In the genomic region with DNA sequence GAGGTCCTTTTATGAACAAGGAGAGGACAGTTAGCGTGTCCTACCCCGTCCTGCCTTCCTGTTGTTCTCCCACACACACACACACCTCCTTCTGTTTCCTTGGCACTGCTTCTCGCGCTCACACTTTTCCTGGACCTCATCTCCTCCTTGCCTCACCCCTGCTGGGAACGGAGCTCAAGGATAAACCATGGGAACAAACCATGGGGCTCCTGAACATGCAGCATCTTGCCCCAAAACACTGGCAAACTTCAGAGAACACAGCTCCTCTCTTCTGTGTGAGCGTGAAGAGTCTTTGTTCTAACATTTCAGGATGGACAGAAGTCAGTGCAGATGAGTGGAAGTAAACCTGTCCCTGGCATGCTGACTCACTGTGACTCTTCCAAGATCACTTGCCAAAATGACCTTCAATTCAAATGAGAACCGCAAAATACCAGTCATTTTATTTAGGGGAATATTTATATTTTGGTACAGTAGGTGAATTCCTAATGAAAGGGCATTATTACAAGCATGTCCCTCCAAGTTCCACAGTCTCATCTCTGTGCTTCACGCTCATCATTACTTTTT, we compare ENCODE assay signal across 20 mouse cellular contexts. TPM values are rescaled to one million over a fixed set of nuclear protein-coding genes. Genes with fewer than 3 reads are reported as not detected.
DNase-seq lines count a peak whose midpoint lies in the region; ATAC-seq lines count a peak whose summit lies in the region.
"Had no signal": no experiment of that assay in that cellular context is flagged by ENCODE, and none has a peak within 500 bp of the region (broad histone marks: within the 10 kb centered on the region; RNA-seq: fewer than 3 reads in every experiment).

No protein-coding gene starts in this region.

- peak overlapping the region; percentile 23; the same call in 1 of the 2 replicates for H3K27ac ChIP-seq in heart, embryonic 12.5 days (ENCODE audit: poor library complexity, severe bottlenecking)
- H3K27ac ChIP-seq in liver, embryonic 11.5 days (ENCODE audit: low read depth, low read length) = no peak overlapping the region
- H3K27ac ChIP-seq: hindbrain, embryonic 13.5 days; left cerebral cortex, adult 2 months had no signal

- ATAC-seq in heart, embryonic 12.5 days (ENCODE audit: insufficient number of reproducible peaks, low FRiP score) = no peak
- ATAC-seq in liver, embryonic 11.5 days (replicated peaks; ENCODE audit: low FRiP score) = no peak

- H3K9me3 ChIP-seq in heart, embryonic 12.5 days (replicated peaks) = no peaks in the 10 kb centered on the region
- H3K9me3 ChIP-seq in liver, embryonic 11.5 days (ENCODE audit: control insufficient read depth, low read length) = no peaks in the 10 kb centered on the region
- H3K9me3 ChIP-seq: G1E; hindbrain, embryonic 13.5 days had no signal

- H3K27me3 ChIP-seq in heart, embryonic 12.5 days (replicated peaks) = no peaks in the 10 kb centered on the region
- no peaks in the 10 kb centered on the region for H3K27me3 ChIP-seq in liver, embryonic 11.5 days (replicated peaks; ENCODE audit: control insufficient read depth, insufficient read depth, low read length)
- H3K27me3 ChIP-seq: hindbrain, embryonic 13.5 days had no signal

- H3K36me3 ChIP-seq in heart, embryonic 12.5 days = no peaks in the 10 kb centered on the region
- H3K36me3 ChIP-seq in liver, embryonic 11.5 days (ENCODE audit: control insufficient read depth, insufficient read depth, low read length) = no peaks in the 10 kb centered on the region
- H3K36me3 ChIP-seq: G1E; hindbrain, embryonic 13.5 days had no signal

- DNase-seq in adrenal gland, adult 2 months = peak; percentile 29
- DNase-seq in adrenal gland, postnatal 14 days = no peak
- DNase-seq in heart, postnatal 14 days = no peak
- DNase-seq in cerebellum, adult 9-11 months = peak; percentile 25
- no peak for DNase-seq in frontal cortex, postnatal 25 days (ENCODE audit: low spot score in 2 of 2)
- DNase-seq in thymus, postnatal 25 days = no peak
- DNase-seq in liver, embryonic 11.5 days (ENCODE audit: low spot score) = no peak
- DNase-seq: embryo, embryonic 11 days; gastrocnemius, postnatal 10 days; kidney, adult 9 months; kidney, postnatal 36 days; left cerebral cortex, postnatal 4 days; lung, adult 18-20 months; lung, postnatal 14 days; thymus, postnatal 14 days had no signal

- 75% methylated on average over 8 of the region's 8 CpGs for WGBS in heart, embryonic 12.5 days
- 76% methylated on average over 8 of the region's 8 CpGs for WGBS in liver, embryonic 11.5 days

- no peak overlapping the region for H3K4me3 ChIP-seq in heart, embryonic 12.5 days
- H3K4me3 ChIP-seq in liver, embryonic 11.5 days (ENCODE audit: low read depth, low read length) = no peak overlapping the region
- H3K4me3 ChIP-seq: hindbrain, embryonic 13.5 days; left cerebral cortex, adult 2 months; megakaryocyte, embryonic 14.5 days had no signal

- intact Hi-C loops in heart, postnatal 14 days (cut with DNase I) = no loop called here

- H3K4me2 ChIP-seq in heart, embryonic 12.5 days = no peak overlapping the region
- no peak overlapping the region for H3K4me2 ChIP-seq in liver, embryonic 11.5 days
- H3K4me2 ChIP-seq: hindbrain, embryonic 13.5 days had no signal

- no peak overlapping the region for H3K9ac ChIP-seq in heart, embryonic 12.5 days
- no peak overlapping the region for H3K9ac ChIP-seq in liver, embryonic 11.5 days (ENCODE audit: low read depth, low read length)
- H3K9ac ChIP-seq: hindbrain, embryonic 13.5 days had no signal

- peaks cover 34% of the 10 kb centered on the region for H3K4me1 ChIP-seq in heart, embryonic 12.5 days (replicated peaks)
- peaks cover 5% of the 10 kb centered on the region; the same call in 1 of the 2 replicates for H3K4me1 ChIP-seq in liver, embryonic 11.5 days (replicated peaks; ENCODE audit: control insufficient read depth, insufficient read depth, low read length)
- H3K4me1 ChIP-seq: hindbrain, embryonic 13.5 days had no signal

RNA-seq across cellular contexts. Expression of a gene that starts 38.8 kb away (rescaled TPM):
- 1 to 10 TPM; 4.6 TPM for total RNA-seq in adrenal gland, adult 2 months (2021)
- polyA plus RNA-seq in adrenal gland, adult 2 months (2012; rRNA removed) = 1.8 and 2.9 TPM in 2 replicates
- total RNA-seq in adrenal gland, postnatal 14 days (2021) = 10.3 and 12.3 TPM in 2 replicates
- 0.12 and 0.36 TPM in 2 replicates for polyA plus RNA-seq in heart, embryonic 12.5 days (2016; fragmentation: Nextera tagmentation; extraction: Ambion mirVana)
- total RNA-seq in heart, postnatal 14 days (2021) = 10 to 100 TPM; 19.7 to 21.2 TPM
- 0.51 and 0.69 TPM in 2 replicates for polyA plus RNA-seq in liver, embryonic 11.5 days (2014; fragmentation: Nextera tagmentation; extraction: Ambion mirVana)
- polyA plus RNA-seq: G1E had no signal

Comparison
In these comparisons a context has a peak if more than half of its experiments do, and no peak if none do; other contexts are left out.
1. DNase-seq: peak in adrenal gland, adult 2 months (single experiment) and cerebellum, adult 9-11 months (single experiment); none in adrenal gland, postnatal 14 days (single experiment), heart, postnatal 14 days (0 of 2), frontal cortex, postnatal 25 days (0 of 2), thymus, postnatal 25 days (single experiment) and liver, embryonic 11.5 days (single experiment).